Mouse (Mus musculus) heart, embryonic 13.5 days (tissue): ENCODE data around the gene Socs1. TPM values are rescaled to one million over a fixed set of nuclear protein-coding genes. Genes with fewer than 3 reads are reported as not detected.
A peak's percentile ranks its signal among the peaks of the same experiment; 100 is the strongest.

Experiments used
- ATAC-seq: fragments of 200-750 bp; cut with Nextera tagmentation; 2 replicates; pipeline ENCODE4 v1.8.0; 2017; ENCODE audit warnings: moderate TSS enrichment; ENCODE audit not compliant: insufficient number of reproducible peaks, low FRiP score, low TSS enrichment; ENCODE audit errors: extremely low read depth
- H3K27ac ChIP-seq: fragments of 300-500 bp; sonication (generic); replicated peaks from 2 replicates; pipeline ENCODE4 v1.5.1; 2015; ENCODE audit warnings: moderate library complexity, mild to moderate bottlenecking, inconsistent platforms
- H3K27me3 ChIP-seq: fragments of 300-500 bp; sonication (generic); replicated peaks from 2 replicates; pipeline ENCODE4 v1.6.1; 2015; ENCODE audit warnings: mild to moderate bottlenecking, inconsistent platforms
- H3K36me3 ChIP-seq: fragments of 300-500 bp; sonication (generic); 2 replicates; pipeline ENCODE4 v1.6.1; 2015; ENCODE audit warnings: mild to moderate bottlenecking, inconsistent platforms
- H3K4me1 ChIP-seq: fragments of 300-500 bp; sonication (generic); 2 replicates; pipeline ENCODE4 v1.6.1; 2015; ENCODE audit warnings: inconsistent platforms
- H3K4me2 ChIP-seq: fragments of 300-500 bp; sonication (generic); 2 replicates; pipeline ENCODE4 v1.6.1; 2015; ENCODE audit warnings: inconsistent platforms, mild to moderate bottlenecking, moderate library complexity
- H3K4me3 ChIP-seq: fragments of 300-500 bp; sonication (generic); 2 replicates; pipeline ENCODE4 v1.5.1; 2015; ENCODE audit warnings: moderate library complexity, mild to moderate bottlenecking, inconsistent platforms
- H3K9ac ChIP-seq: fragments of 300-500 bp; sonication (generic); 2 replicates; pipeline ENCODE4 v1.6.1; 2015; ENCODE audit warnings: inconsistent platforms, mild to moderate bottlenecking, moderate library complexity
- H3K9me3 ChIP-seq: fragments of 300-500 bp; sonication (generic); 2 replicates; pipeline ENCODE4 v1.6.1; 2016; ENCODE audit warnings: inconsistent platforms
- WGBS: fragments of 180-500 bp; shearing (Covaris S2); methylation state at CpG from one replicate; pipeline ENCODE4 v1.1.7; 2015; ENCODE audit warnings: mixed read lengths; 5-methylcytosine and 5-hydroxymethylcytosine counted together
- polyA plus RNA-seq: library from polyadenylated mRNA; unstranded; fragments of >200 nt; fragmentation: Nextera tagmentation; extraction: Ambion mirVana; gene quantifications from 2 replicates; pipeline ENCODE4 v1.2.1, GENCODE M21; 2015

The Socs1 gene
- polyA plus RNA-seq, 1 experiment from 2014 or later = 4.8 TPM

- peaks cover 48% of the 10 kb centered on the region for H3K4me1 ChIP-seq
- 2% methylated on average over 9 of the region's 9 CpGs for WGBS
- H3K4me2 ChIP-seq = peak overlapping the region; percentile 97
- peaks cover 5% of the 10 kb centered on the region; the same call in 1 of the 2 replicates for H3K36me3 ChIP-seq
- peak overlapping the region; percentile 96 for H3K27ac ChIP-seq
- no peaks in the 10 kb centered on the region for H3K9me3 ChIP-seq
- no peak for ATAC-seq
- H3K9ac ChIP-seq = peak overlapping the region; percentile 93
- peaks cover 8% of the 10 kb centered on the region; the same call in 1 of the 2 replicates for H3K27me3 ChIP-seq
- peak overlapping the region; percentile 85 for H3K4me3 ChIP-seq
Measured at GRCm38 (mm10) chr16:10786288-10786687, 952 bp upstream of the Socs1 start.

GRCm38 (mm10) chr16:10784793-10785370 lies 454 bp downstream of the Socs1 start:
- WGBS = under 1% methylated on average over 47 of the region's 55 CpGs
- Histone ChIP-seq H3K27ac (peak overlapping the region; percentile 96), H3K4me2 (peak overlapping the region; percentile 97), H3K4me3 (peak overlapping the region; percentile 85), H3K36me3 (peaks cover 5% of the 10 kb centered on the region; the same call in 1 of the 2 replicates), H3K4me1 (peaks cover 62% of the 10 kb centered on the region), H3K27me3 (peaks cover 3% of the 10 kb centered on the region; the same call in 1 of the 2 replicates), H3K9me3 (no peaks in the 10 kb centered on the region), H3K9ac (peak overlapping the region; percentile 93)
- ATAC-seq = peak; percentile 64

- Histone ChIP-seq H3K9ac (peak overlapping the region; percentile 93), H3K4me2 (peak overlapping the region; percentile 97), H3K4me3 (peak overlapping the region; percentile 85), H3K36me3 (peaks cover 5% of the 10 kb centered on the region; the same call in 1 of the 2 replicates), H3K27ac (peak overlapping the region; percentile 96), H3K27me3 (peaks cover under 1% of the 10 kb centered on the region; the same call in 1 of the 2 replicates), H3K4me1 (peaks cover 65% of the 10 kb centered on the region), H3K9me3 (no peaks in the 10 kb centered on the region)
- 2% methylated on average over 81 of the region's 81 CpGs for WGBS
- ATAC-seq = no peak
Measured at GRCm38 (mm10) chr16:10783883-10784792, 1.2 kb downstream of the Socs1 start.

DNA sequence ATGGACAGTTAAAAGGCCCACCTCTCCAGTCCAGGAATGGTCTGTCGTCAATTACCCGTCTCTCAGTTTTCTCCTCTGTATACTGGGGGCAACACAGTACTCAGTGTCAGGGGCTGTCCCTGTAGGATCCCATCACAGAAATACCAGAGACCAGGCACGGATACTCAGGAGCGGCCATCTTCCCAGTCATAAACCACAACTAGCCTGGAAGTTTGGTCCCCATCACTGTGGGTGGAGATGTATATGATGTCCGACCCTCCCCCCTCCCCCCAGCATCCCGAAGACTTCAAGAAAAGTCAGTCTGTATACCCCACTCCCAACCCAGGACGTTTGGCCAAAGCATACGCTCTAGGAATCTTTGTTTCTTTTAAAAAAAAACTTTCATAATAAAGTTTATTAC lies 1.9 kb downstream of the Socs1 start:
- peaks cover 68% of the 10 kb centered on the region for H3K4me1 ChIP-seq
- H3K4me3 ChIP-seq = peak overlapping the region; percentile 85
- peak overlapping the region; percentile 96; the same call in 1 of the 2 replicates for H3K27ac ChIP-seq
- no peaks in the 10 kb centered on the region for H3K9me3 ChIP-seq
- H3K27me3 ChIP-seq = no peaks in the 10 kb centered on the region
- peak overlapping the region; percentile 97 for H3K4me2 ChIP-seq
- WGBS = 67% methylated on average over 8 of the region's 8 CpGs
- ATAC-seq = no peak
- peak overlapping the region; percentile 93 for H3K9ac ChIP-seq
- peaks cover 5% of the 10 kb centered on the region; the same call in 1 of the 2 replicates for H3K36me3 ChIP-seq

DNA sequence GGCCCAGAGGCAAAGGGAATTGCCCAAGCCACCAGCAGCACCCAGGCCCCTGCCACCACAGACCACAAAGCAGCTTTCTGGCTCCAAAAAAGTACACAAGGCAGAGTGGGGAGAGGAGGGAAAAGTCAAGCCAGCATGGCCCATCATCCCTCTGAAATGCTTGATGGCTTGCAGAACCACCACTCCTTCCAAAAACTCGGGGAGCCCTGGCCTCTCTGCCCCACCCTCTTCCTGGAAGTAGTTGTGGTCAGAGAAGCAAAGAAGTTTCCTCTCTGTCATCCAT lies 2.2 kb downstream of the Socs1 start:
- peak overlapping the region; percentile 97 for H3K4me2 ChIP-seq
- peaks cover 72% of the 10 kb centered on the region for H3K4me1 ChIP-seq
- 14% methylated on average over 1 of the region's 1 CpGs for WGBS
- peaks cover 5% of the 10 kb centered on the region; the same call in 1 of the 2 replicates for H3K36me3 ChIP-seq
- peak overlapping the region; percentile 93 for H3K9ac ChIP-seq
- peak overlapping the region; percentile 82 for H3K27ac ChIP-seq
- ATAC-seq = no peak
- no peaks in the 10 kb centered on the region for H3K9me3 ChIP-seq
- H3K27me3 ChIP-seq = no peaks in the 10 kb centered on the region
- H3K4me3 ChIP-seq = peak overlapping the region; percentile 85

GRCm38 (mm10) chr16:10782377-10783151 lies 2.8 kb downstream of the Socs1 start:
- H3K36me3 ChIP-seq = peaks cover 5% of the 10 kb centered on the region; the same call in 1 of the 2 replicates
- H3K9me3 ChIP-seq = no peaks in the 10 kb centered on the region
- no peaks in the 10 kb centered on the region for H3K27me3 ChIP-seq
- 38% methylated on average over 6 of the region's 6 CpGs for WGBS
- peaks cover 75% of the 10 kb centered on the region for H3K4me1 ChIP-seq
- H3K9ac ChIP-seq = peak overlapping the region; percentile 93
- peak overlapping the region; percentile 82 for H3K27ac ChIP-seq
- peak overlapping the region; percentile 85 for H3K4me3 ChIP-seq
- peak overlapping the region; percentile 97 for H3K4me2 ChIP-seq
- no peak for ATAC-seq

DNA sequence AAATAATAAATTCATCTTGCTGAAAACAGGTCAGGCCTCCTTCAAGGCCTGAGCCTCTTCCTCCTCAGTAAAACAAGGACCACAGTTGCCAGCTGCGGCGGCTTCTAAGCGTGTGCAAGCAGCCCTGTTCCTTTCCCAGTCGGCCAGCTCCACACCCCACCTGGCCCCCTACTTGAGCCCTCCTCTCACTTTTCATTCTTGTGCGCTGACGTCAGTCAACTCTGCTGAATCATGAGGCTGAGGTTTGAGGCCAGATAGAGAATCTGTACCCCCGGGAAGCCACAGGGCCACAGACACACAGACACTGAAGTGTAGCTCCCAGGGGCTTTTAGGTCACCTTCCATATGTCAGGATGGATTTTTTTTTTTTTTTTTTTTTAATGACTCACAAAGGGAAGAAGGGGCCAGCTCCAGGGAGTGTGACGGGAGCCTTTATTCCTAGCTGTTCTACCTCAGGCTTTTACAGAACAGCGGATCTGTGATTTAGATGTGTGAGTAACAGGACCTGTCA lies 3.4 kb downstream of the Socs1 start:
- H3K9me3 ChIP-seq = no peaks in the 10 kb centered on the region
- H3K9ac ChIP-seq = peak overlapping the region; percentile 93
- peak overlapping the region; percentile 97 for H3K4me2 ChIP-seq
- peaks cover 5% of the 10 kb centered on the region; the same call in 1 of the 2 replicates for H3K36me3 ChIP-seq
- no peak for ATAC-seq
- WGBS = 15% methylated on average over 9 of the region's 9 CpGs
- H3K4me1 ChIP-seq = peaks cover 74% of the 10 kb centered on the region
- H3K27ac ChIP-seq = peak overlapping the region; percentile 82
- peak overlapping the region; percentile 85; the same call in 1 of the 2 replicates for H3K4me3 ChIP-seq
- no peaks in the 10 kb centered on the region for H3K27me3 ChIP-seq

GRCm38 (mm10) chr16:10780631-10781120 lies 4.7 kb downstream of the Socs1 start:
- Histone ChIP-seq H3K4me2 (no peak overlapping the region), H3K9me3 (no peaks in the 10 kb centered on the region), H3K9ac (no peak overlapping the region), H3K27ac (peak overlapping the region; percentile 82), H3K4me3 (no peak overlapping the region), H3K36me3 (peaks cover 5% of the 10 kb centered on the region; the same call in 1 of the 2 replicates), H3K4me1 (peaks cover 74% of the 10 kb centered on the region), H3K27me3 (no peaks in the 10 kb centered on the region)
- 76% methylated on average over 5 of the region's 5 CpGs for WGBS
- ATAC-seq = no peak

- Histone ChIP-seq H3K9ac (no peak overlapping the region), H3K4me1 (peaks cover 60% of the 10 kb centered on the region), H3K9me3 (no peaks in the 10 kb centered on the region), H3K4me2 (no peak overlapping the region), H3K36me3 (peaks cover under 1% of the 10 kb centered on the region; the same call in 1 of the 2 replicates), H3K27ac (peak overlapping the region; percentile 17), H3K4me3 (no peak overlapping the region), H3K27me3 (no peaks in the 10 kb centered on the region)
- ATAC-seq = no peak
- whole genome bisulfite sequencing = 53% methylated on average over 5 of the region's 5 CpGs
Measured at GRCm38 (mm10) chr16:10777579-10778160, 7.7 kb downstream of the Socs1 start.

- no peaks in the 10 kb centered on the region for H3K9me3 ChIP-seq
- no peak overlapping the region for H3K4me2 ChIP-seq
- H3K27ac ChIP-seq = no peak overlapping the region
- H3K36me3 ChIP-seq = no peaks in the 10 kb centered on the region
- 33% methylated on average over 7 of the region's 7 CpGs for WGBS
- H3K4me3 ChIP-seq = no peak overlapping the region
- H3K27me3 ChIP-seq = no peaks in the 10 kb centered on the region
- no peak overlapping the region for H3K9ac ChIP-seq
- H3K4me1 ChIP-seq = peaks cover 48% of the 10 kb centered on the region
- ATAC-seq = no peak
Measured at GRCm38 (mm10) chr16:10776322-10776721, 9.0 kb downstream of the Socs1 start.
